Mouse (Mus musculus): ENCODE measurements around the gene Zfp704. TPM values are rescaled to one million over a fixed set of nuclear protein-coding genes. Genes with fewer than 3 reads are reported as not detected.

The Zfp704 gene
- polyA plus RNA-seq, 1 experiment from 2014 or later: 10.2 TPM

- Histone ChIP-seq H3K27ac (replicated peaks; ENCODE audit: low read depth, low read length) (no peak overlapping the region), H3K27me3 (ENCODE audit: control insufficient read depth, insufficient read depth, low read length) (no peaks in the 10 kb centered on the region), H3K9ac (ENCODE audit: low read length) (no peak overlapping the region), H3K36me3 (ENCODE audit: control insufficient read depth, insufficient read depth, low read length) (no peaks in the 10 kb centered on the region; the same call in 1 of the 2 replicates), H3K4me1 (ENCODE audit: control insufficient read depth, insufficient read depth, low read length) (no peaks in the 10 kb centered on the region), H3K9me3 (ENCODE audit: control insufficient read depth, low read length) (no peaks in the 10 kb centered on the region), H3K4me3 (ENCODE audit: low read depth, low read length) (no peak overlapping the region), H3K4me2 (ENCODE audit: low read depth, severe bottlenecking) (no peak overlapping the region)
- ATAC-seq (ENCODE audit: insufficient number of reproducible peaks, low FRiP score, low TSS enrichment, low read depth) (no peak), DNase-seq (ENCODE audit: low spot score) (no peak)
- 83% methylated on average over 6 of the region's 6 CpGs for WGBS
Measured at GRCm38 (mm10) chr3:9436256-9436655, 173.6 kb downstream of the Zfp704 start.

GRCm38 (mm10) chr3:9434394-9435175 lies 175.3 kb downstream of the Zfp704 start:
- no peak overlapping the region for H3K27ac ChIP-seq (replicated peaks; ENCODE audit: low read depth, low read length)
- H3K9me3 ChIP-seq (ENCODE audit: control insufficient read depth, low read length): no peaks in the 10 kb centered on the region
- ATAC-seq (ENCODE audit: insufficient number of reproducible peaks, low FRiP score, low TSS enrichment, low read depth) (no peak), DNase-seq (ENCODE audit: low spot score) (no peak)
- no peaks in the 10 kb centered on the region for H3K27me3 ChIP-seq (ENCODE audit: control insufficient read depth, insufficient read depth, low read length)
- WGBS: 94% methylated on average over 14 of the region's 14 CpGs
- no peaks in the 10 kb centered on the region; the same call in 1 of the 2 replicates for H3K36me3 ChIP-seq (ENCODE audit: control insufficient read depth, insufficient read depth, low read length)
- H3K9ac ChIP-seq (ENCODE audit: low read length): no peak overlapping the region
- H3K4me1 ChIP-seq (ENCODE audit: control insufficient read depth, insufficient read depth, low read length): no peaks in the 10 kb centered on the region
- H3K4me2 ChIP-seq (ENCODE audit: low read depth, severe bottlenecking): no peak overlapping the region
- no peak overlapping the region for H3K4me3 ChIP-seq (ENCODE audit: low read depth, low read length)

- H3K4me1 ChIP-seq (ENCODE audit: control insufficient read depth, insufficient read depth, low read length): no peaks in the 10 kb centered on the region
- no peak overlapping the region for H3K4me3 ChIP-seq (ENCODE audit: low read depth, low read length)
- no peaks in the 10 kb centered on the region for H3K36me3 ChIP-seq (ENCODE audit: control insufficient read depth, insufficient read depth, low read length)
- no peak overlapping the region for H3K27ac ChIP-seq (replicated peaks; ENCODE audit: low read depth, low read length)
- H3K27me3 ChIP-seq (ENCODE audit: control insufficient read depth, insufficient read depth, low read length): no peaks in the 10 kb centered on the region
- ATAC-seq (ENCODE audit: insufficient number of reproducible peaks, low FRiP score, low TSS enrichment, low read depth) (no peak), DNase-seq (ENCODE audit: low spot score) (no peak)
- H3K9me3 ChIP-seq (ENCODE audit: control insufficient read depth, low read length): no peaks in the 10 kb centered on the region
- H3K4me2 ChIP-seq (ENCODE audit: low read depth, severe bottlenecking): no peak overlapping the region
- WGBS: 90% methylated on average over 16 of the region's 16 CpGs
- no peak overlapping the region for H3K9ac ChIP-seq (ENCODE audit: low read length)
Measured at GRCm38 (mm10) chr3:9432796-9433526, 176.9 kb downstream of the Zfp704 start.

GRCm38 (mm10) chr3:9432226-9432625 lies 177.7 kb downstream of the Zfp704 start:
- Histone ChIP-seq H3K27me3 (ENCODE audit: control insufficient read depth, insufficient read depth, low read length) (no peaks in the 10 kb centered on the region), H3K27ac (replicated peaks; ENCODE audit: low read depth, low read length) (no peak overlapping the region), H3K4me2 (ENCODE audit: low read depth, severe bottlenecking) (no peak overlapping the region), H3K4me3 (ENCODE audit: low read depth, low read length) (no peak overlapping the region), H3K9ac (ENCODE audit: low read length) (no peak overlapping the region), H3K4me1 (ENCODE audit: control insufficient read depth, insufficient read depth, low read length) (no peaks in the 10 kb centered on the region), H3K9me3 (ENCODE audit: control insufficient read depth, low read length) (no peaks in the 10 kb centered on the region), H3K36me3 (ENCODE audit: control insufficient read depth, insufficient read depth, low read length) (no peaks in the 10 kb centered on the region)
- ATAC-seq (ENCODE audit: insufficient number of reproducible peaks, low FRiP score, low TSS enrichment, low read depth): no peak
- DNase-seq (ENCODE audit: low spot score): no peak
- WGBS: 78% methylated on average over 3 of the region's 3 CpGs

GRCm38 (mm10) chr3:9429946-9430345 lies 179.9 kb downstream of the Zfp704 start:
- no peak for ATAC-seq (ENCODE audit: insufficient number of reproducible peaks, low FRiP score, low TSS enrichment, low read depth)
- 85% methylated on average over 3 of the region's 3 CpGs for WGBS
- no peak overlapping the region for H3K4me3 ChIP-seq (ENCODE audit: low read depth, low read length)
- no peaks in the 10 kb centered on the region for H3K4me1 ChIP-seq (ENCODE audit: control insufficient read depth, insufficient read depth, low read length)
- DNase-seq (ENCODE audit: low spot score): no peak
- H3K36me3 ChIP-seq (ENCODE audit: control insufficient read depth, insufficient read depth, low read length): no peaks in the 10 kb centered on the region
- H3K27ac ChIP-seq (replicated peaks; ENCODE audit: low read depth, low read length): no peak overlapping the region
- H3K9me3 ChIP-seq (ENCODE audit: control insufficient read depth, low read length): no peaks in the 10 kb centered on the region
- H3K9ac ChIP-seq (ENCODE audit: low read length): no peak overlapping the region
- no peak overlapping the region for H3K4me2 ChIP-seq (ENCODE audit: low read depth, severe bottlenecking)
- no peaks in the 10 kb centered on the region for H3K27me3 ChIP-seq (ENCODE audit: control insufficient read depth, insufficient read depth, low read length)

GRCm38 (mm10) chr3:9427826-9428225 lies 182.1 kb downstream of the Zfp704 start:
- no peak for ATAC-seq (ENCODE audit: insufficient number of reproducible peaks, low FRiP score, low TSS enrichment, low read depth)
- Histone ChIP-seq H3K9me3 (ENCODE audit: control insufficient read depth, low read length) (no peaks in the 10 kb centered on the region), H3K4me2 (ENCODE audit: low read depth, severe bottlenecking) (no peak overlapping the region), H3K9ac (ENCODE audit: low read length) (no peak overlapping the region), H3K36me3 (ENCODE audit: control insufficient read depth, insufficient read depth, low read length) (no peaks in the 10 kb centered on the region), H3K4me1 (ENCODE audit: control insufficient read depth, insufficient read depth, low read length) (no peaks in the 10 kb centered on the region), H3K4me3 (ENCODE audit: low read depth, low read length) (no peak overlapping the region), H3K27me3 (ENCODE audit: control insufficient read depth, insufficient read depth, low read length) (no peaks in the 10 kb centered on the region), H3K27ac (replicated peaks; ENCODE audit: low read depth, low read length) (no peak overlapping the region)
- WGBS: 89% methylated on average over 4 of the region's 4 CpGs
- DNase-seq (ENCODE audit: low spot score): no peak

GRCm38 (mm10) chr3:9425661-9426060 lies 184.2 kb downstream of the Zfp704 start:
- WGBS: 90% methylated on average over 5 of the region's 5 CpGs
- Histone ChIP-seq H3K4me2 (ENCODE audit: low read depth, severe bottlenecking) (no peak overlapping the region), H3K4me1 (ENCODE audit: control insufficient read depth, insufficient read depth, low read length) (no peaks in the 10 kb centered on the region), H3K36me3 (ENCODE audit: control insufficient read depth, insufficient read depth, low read length) (no peaks in the 10 kb centered on the region), H3K27me3 (ENCODE audit: control insufficient read depth, insufficient read depth, low read length) (no peaks in the 10 kb centered on the region), H3K9ac (ENCODE audit: low read length) (no peak overlapping the region), H3K27ac (replicated peaks; ENCODE audit: low read depth, low read length) (no peak overlapping the region), H3K9me3 (ENCODE audit: control insufficient read depth, low read length) (no peaks in the 10 kb centered on the region), H3K4me3 (ENCODE audit: low read depth, low read length) (no peak overlapping the region)
- no peak for ATAC-seq (ENCODE audit: insufficient number of reproducible peaks, low FRiP score, low TSS enrichment, low read depth)
- DNase-seq (ENCODE audit: low spot score): no peak

GRCm38 (mm10) chr3:9424637-9425036 lies 185.2 kb downstream of the Zfp704 start:
- Histone ChIP-seq H3K9me3 (ENCODE audit: control insufficient read depth, low read length) (no peaks in the 10 kb centered on the region), H3K27me3 (ENCODE audit: control insufficient read depth, insufficient read depth, low read length) (no peaks in the 10 kb centered on the region), H3K27ac (replicated peaks; ENCODE audit: low read depth, low read length) (no peak overlapping the region), H3K4me1 (ENCODE audit: control insufficient read depth, insufficient read depth, low read length) (no peaks in the 10 kb centered on the region), H3K4me3 (ENCODE audit: low read depth, low read length) (no peak overlapping the region), H3K9ac (ENCODE audit: low read length) (no peak overlapping the region), H3K4me2 (ENCODE audit: low read depth, severe bottlenecking) (no peak overlapping the region), H3K36me3 (ENCODE audit: control insufficient read depth, insufficient read depth, low read length) (no peaks in the 10 kb centered on the region)
- ATAC-seq (ENCODE audit: insufficient number of reproducible peaks, low FRiP score, low TSS enrichment, low read depth) (no peak), DNase-seq (ENCODE audit: low spot score) (no peak)
- WGBS: 92% methylated on average over 6 of the region's 6 CpGs
